Mouse (Mus musculus): ENCODE measurements around the gene Foxr1. TPM values are rescaled to one million over a fixed set of nuclear protein-coding genes. Genes with fewer than 3 reads are reported as not detected.
A peak's percentile ranks its signal among the peaks of the same experiment; 100 is the strongest.

Gene Foxr1
- total and polyA plus RNA-seq, 2 experiments from 2014 or later = not detected

- Histone ChIP-seq H3K9ac (replicated peaks; ENCODE audit: low read length) (peak overlapping the region; percentile 37), H3K27ac (peak overlapping the region; percentile 85; the same call in 1 of the 2 replicates), H3K4me2 (ENCODE audit: low read depth, low read length) (peak overlapping the region; percentile 88), H3K4me3 (ENCODE audit: low read length) (peak overlapping the region; percentile 87), H3K27me3 (ENCODE audit: insufficient read depth, low read length) (no peaks in the 10 kb centered on the region), H3K4me1 (ENCODE audit: insufficient read depth, low read length) (peaks cover 56% of the 10 kb centered on the region), H3K36me3 (ENCODE audit: insufficient read depth, low read length) (no peaks in the 10 kb centered on the region), H3K9me3 (ENCODE audit: low read length) (no peaks in the 10 kb centered on the region)
- TF ChIP-seq CTCF (IDR thresholded peaks at IDR 0.05; ENCODE audit: low read depth) = no peak
- DNase-seq (ENCODE audit: low spot score) (peak; percentile 53), ATAC-seq (no peak)
- 15% methylated on average over 15 of the region's 15 CpGs for WGBS
These were observed 45.9 kb upstream of the Foxr1 start for GRCm38 (mm10) chr9:44486741-44487421.

DNA sequence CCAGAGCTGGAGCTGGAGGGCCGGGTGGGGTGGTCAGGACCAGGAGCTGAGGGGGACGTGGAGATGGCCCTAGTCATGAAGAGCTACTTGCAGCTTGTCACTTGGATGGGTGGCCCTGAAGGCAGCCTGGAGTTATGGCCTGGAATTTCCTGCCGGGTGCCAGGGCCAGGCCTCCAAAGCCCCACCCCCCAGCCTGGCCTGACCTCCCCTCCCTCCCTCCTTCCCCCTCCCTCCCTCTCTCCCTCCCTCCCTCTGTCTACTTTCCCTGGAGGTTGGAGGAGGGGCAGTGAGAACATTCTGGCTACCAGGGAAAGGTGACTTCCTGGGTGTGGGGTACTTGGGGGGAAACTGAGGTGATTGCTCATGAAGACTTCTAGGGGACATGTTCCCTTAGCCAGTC lies 45.4 kb upstream of the Foxr1 start:
- WGBS = 16% methylated on average over 3 of the region's 3 CpGs
- peak overlapping the region; percentile 11; the same call in 1 of the 2 replicates for H3K27ac ChIP-seq

GRCm38 (mm10) chr9:44485516-44486161 lies 44.7 kb upstream of the Foxr1 start:
- Histone ChIP-seq H3K4me1 (ENCODE audit: insufficient read depth, low read length) (peaks cover 56% of the 10 kb centered on the region), H3K27me3 (ENCODE audit: insufficient read depth, low read length) (no peaks in the 10 kb centered on the region), H3K36me3 (ENCODE audit: insufficient read depth, low read length) (no peaks in the 10 kb centered on the region), H3K4me2 (ENCODE audit: low read depth, low read length) (peak overlapping the region; percentile 88), H3K27ac (no peak overlapping the region), H3K4me3 (ENCODE audit: low read length) (peak overlapping the region; percentile 87), H3K9me3 (ENCODE audit: low read length) (no peaks in the 10 kb centered on the region), H3K9ac (replicated peaks; ENCODE audit: low read length) (peak overlapping the region; percentile 98)
- no peak for DNase-seq (ENCODE audit: low spot score)
- WGBS = 15% methylated on average over 14 of the region's 14 CpGs
- ATAC-seq = no peak
- no peak for TF ChIP-seq CTCF (IDR thresholded peaks at IDR 0.05; ENCODE audit: low read depth)

More for the DNA sequence above, 45.4 kb upstream of the Foxr1 start:
- no peaks in the 10 kb centered on the region for H3K9me3 ChIP-seq (ENCODE audit: low read length)
- H3K4me1 ChIP-seq (ENCODE audit: insufficient read depth, low read length) = peaks cover 56% of the 10 kb centered on the region
- H3K4me2 ChIP-seq (ENCODE audit: low read depth, low read length) = peak overlapping the region; percentile 88
- no peaks in the 10 kb centered on the region for H3K36me3 ChIP-seq (ENCODE audit: insufficient read depth, low read length)
- DNase-seq (ENCODE audit: low spot score) (no peak), ATAC-seq (no peak)
- TF ChIP-seq CTCF (IDR thresholded peaks at IDR 0.05; ENCODE audit: low read depth) = no peak
- peak overlapping the region; percentile 87 for H3K4me3 ChIP-seq (ENCODE audit: low read length)
- H3K27me3 ChIP-seq (ENCODE audit: insufficient read depth, low read length) = no peaks in the 10 kb centered on the region
- peak overlapping the region; percentile 37; the same call in 1 of the 2 replicates for H3K9ac ChIP-seq (replicated peaks; ENCODE audit: low read length)

- DNase-seq (ENCODE audit: low spot score) (no peak), ATAC-seq (no peak)
- no peak overlapping the region for H3K27ac ChIP-seq
- 32% methylated on average over 6 of the region's 6 CpGs for whole genome bisulfite sequencing
- H3K4me3 ChIP-seq (ENCODE audit: low read length) = peak overlapping the region; percentile 87
- TF ChIP-seq CTCF (IDR thresholded peaks at IDR 0.05; ENCODE audit: low read depth) = no peak
- peaks cover 58% of the 10 kb centered on the region for H3K4me1 ChIP-seq (ENCODE audit: insufficient read depth, low read length)
- peak overlapping the region; percentile 88 for H3K4me2 ChIP-seq (ENCODE audit: low read depth, low read length)
- H3K9me3 ChIP-seq (ENCODE audit: low read length) = no peaks in the 10 kb centered on the region
- no peaks in the 10 kb centered on the region for H3K27me3 ChIP-seq (ENCODE audit: insufficient read depth, low read length)
- peak overlapping the region; percentile 98 for H3K9ac ChIP-seq (replicated peaks; ENCODE audit: low read length)
- no peaks in the 10 kb centered on the region for H3K36me3 ChIP-seq (ENCODE audit: insufficient read depth, low read length)
These were observed 44.2 kb upstream of the Foxr1 start for GRCm38 (mm10) chr9:44485105-44485515.

GRCm38 (mm10) chr9:44484311-44485104 lies 43.6 kb upstream of the Foxr1 start:
- DNase-seq (ENCODE audit: low spot score) (no peak), ATAC-seq (no peak)
- Histone ChIP-seq H3K4me2 (ENCODE audit: low read depth, low read length) (peak overlapping the region; percentile 88), H3K4me3 (ENCODE audit: low read length) (peak overlapping the region; percentile 87), H3K27me3 (ENCODE audit: insufficient read depth, low read length) (no peaks in the 10 kb centered on the region), H3K4me1 (ENCODE audit: insufficient read depth, low read length) (peaks cover 58% of the 10 kb centered on the region), H3K36me3 (ENCODE audit: insufficient read depth, low read length) (no peaks in the 10 kb centered on the region), H3K9ac (replicated peaks; ENCODE audit: low read length) (peak overlapping the region; percentile 98), H3K27ac (0 out of 2 replicates have a peak overlapping the region, but pooled peaks have one; percentile 95), H3K9me3 (ENCODE audit: low read length) (no peaks in the 10 kb centered on the region)
- no peak for TF ChIP-seq CTCF (IDR thresholded peaks at IDR 0.05; ENCODE audit: low read depth)
- WGBS = 18% methylated on average over 7 of the region's 7 CpGs

GRCm38 (mm10) chr9:44483510-44484044 lies 42.6 kb upstream of the Foxr1 start:
- Histone ChIP-seq H3K4me2 (ENCODE audit: low read depth, low read length) (peak overlapping the region; percentile 88), H3K27me3 (ENCODE audit: insufficient read depth, low read length) (no peaks in the 10 kb centered on the region), H3K9ac (replicated peaks; ENCODE audit: low read length) (peak overlapping the region; percentile 98), H3K36me3 (ENCODE audit: insufficient read depth, low read length) (no peaks in the 10 kb centered on the region), H3K9me3 (ENCODE audit: low read length) (no peaks in the 10 kb centered on the region), H3K27ac (peak overlapping the region; percentile 95), H3K4me3 (ENCODE audit: low read length) (peak overlapping the region; percentile 87), H3K4me1 (ENCODE audit: insufficient read depth, low read length) (peaks cover 49% of the 10 kb centered on the region)
- peak; percentile 20; the same call in 1 of the 2 replicates for ATAC-seq
- TF ChIP-seq CTCF (IDR thresholded peaks at IDR 0.05; ENCODE audit: low read depth) = no peak
- peak; percentile 81 for DNase-seq (ENCODE audit: low spot score)
- WGBS = 0% methylated on average over 12 of the region's 12 CpGs
